Mouse (Mus musculus) limb, embryonic 14.5 days (tissue): ENCODE data around the gene Wdr54. TPM values are rescaled to one million over a fixed set of nuclear protein-coding genes. Genes with fewer than 3 reads are reported as not detected.

Experiments
- ATAC-seq: fragments of 200-750 bp; cut with Nextera tagmentation; 2 replicates; pipeline ENCODE4 v1.8.0; 2017; ENCODE audit warnings: low read depth, moderate number of reproducible peaks, moderate TSS enrichment; ENCODE audit not compliant: low FRiP score
- DNase-seq: peaks from one replicate; pipeline ENCODE4 v3.0.0-alpha.2; 2015; ENCODE audit warnings: low spot score
- H3K27ac ChIP-seq: fragments of 300-500 bp; sonication (generic); replicated peaks from 2 replicates; pipeline ENCODE4 v1.5.1; 2014; ENCODE audit warnings: low read depth, mild to moderate bottlenecking, low read length, moderate library complexity, mixed read lengths
- H3K27me3 ChIP-seq: fragments of 300-500 bp; sonication (generic); 2 replicates; pipeline ENCODE4 v1.6.1; 2014; ENCODE audit warnings: low read length, mixed read lengths; ENCODE audit not compliant: control insufficient read depth, insufficient read depth
- H3K36me3 ChIP-seq: fragments of 300-500 bp; sonication (generic); 2 replicates; pipeline ENCODE4 v1.6.1; 2014; ENCODE audit warnings: mild to moderate bottlenecking, low read length, moderate library complexity, mixed read lengths; ENCODE audit not compliant: control insufficient read depth, insufficient read depth
- H3K4me1 ChIP-seq: fragments of 300-500 bp; sonication (generic); 2 replicates; pipeline ENCODE4 v1.6.1; 2014; ENCODE audit warnings: antibody characterized with exemption, low read length, mixed read lengths; ENCODE audit not compliant: control insufficient read depth, insufficient read depth
- H3K4me2 ChIP-seq: fragments of 300-500 bp; sonication (generic); replicated peaks from 2 replicates; pipeline ENCODE4 v1.6.1; 2014; ENCODE audit warnings: low read depth, mild to moderate bottlenecking, low read length, moderate library complexity; ENCODE audit not compliant: severe bottlenecking
- H3K4me3 ChIP-seq: fragments of 300-500 bp; sonication (generic); replicated peaks from 2 replicates; pipeline ENCODE4 v1.5.1; 2014; ENCODE audit warnings: low read length
- H3K9ac ChIP-seq: fragments of 300-500 bp; sonication (generic); 2 replicates; pipeline ENCODE4 v1.6.1; 2014; ENCODE audit warnings: mild to moderate bottlenecking, low read depth, low read length, moderate library complexity; ENCODE audit not compliant: severe bottlenecking
- H3K9me3 ChIP-seq: fragments of 300-500 bp; sonication (generic); 2 replicates; pipeline ENCODE4 v1.6.1; 2016; ENCODE audit warnings: low read length; ENCODE audit not compliant: control insufficient read depth
- POLR2A ChIP-seq: fragments of 200-500 bp; IDR thresholded peaks from 2 replicates; pipeline ENCODE4 v1.8.0; 2012; ENCODE audit warnings: inconsistent platforms, mild to moderate bottlenecking, moderate library complexity, borderline replicate concordance; ENCODE audit not compliant: insufficient read depth, insufficient read length; ENCODE audit errors: extremely low read depth
- WGBS: fragments of 180-500 bp; shearing (Covaris S2); extraction: QIAGEN DNeasy Blood & Tissue Kit; methylation state at CpG from one replicate; pipeline ENCODE4 v1.1.7; 2014; 5-methylcytosine and 5-hydroxymethylcytosine counted together
- polyA plus RNA-seq, 2 experiments: library from polyadenylated mRNA; depleted of rRNA in 1 of 2; stranded (reverse) in 1 of 2; unstranded in 1 of 2; fragments of >200 nt; fragmentation: Nextera tagmentation in 1 of 2; extraction: Ambion mirVana in 1 of 2; gene quantifications; 2 replicates each; pipeline versions ENCODE4 v1.2.1 to v1.2.3; 2012 to 2014

The Wdr54 gene
- polyA plus RNA-seq, 2 experiments = 5.5 to 13.1 TPM

DNA sequence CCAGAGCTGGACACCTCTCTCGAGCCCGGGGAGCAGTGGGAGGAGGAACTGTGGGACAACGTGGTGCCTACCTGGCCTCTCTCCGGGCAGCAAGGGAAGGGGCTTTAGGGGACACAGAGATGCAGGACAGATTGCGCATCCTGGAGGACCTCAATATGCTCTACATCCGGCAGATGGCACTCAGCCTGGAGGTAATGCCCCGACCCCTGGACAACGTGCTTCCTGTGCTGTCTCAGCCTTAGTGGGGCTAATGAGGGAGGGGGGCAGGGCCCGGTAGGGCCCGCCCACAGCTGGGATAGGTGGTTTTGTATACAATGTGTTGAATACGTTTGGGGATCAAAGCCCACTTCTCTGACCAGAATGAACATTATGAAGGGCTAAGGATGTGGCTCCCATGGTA, 18.1 kb downstream of the Wdr54 start:
- no peak for TF ChIP-seq POLR2A
- WGBS = under 1% methylated on average over 11 of the region's 11 CpGs
- Histone ChIP-seq H3K27me3 (no peaks in the 10 kb centered on the region), H3K4me1 (peaks cover 50% of the 10 kb centered on the region), H3K27ac (peak overlapping the region; percentile 100), H3K4me3 (peak overlapping the region; percentile 61), H3K9ac (peak overlapping the region; percentile 90), H3K9me3 (no peaks in the 10 kb centered on the region), H3K4me2 (peak overlapping the region; percentile 90), H3K36me3 (peaks cover 6% of the 10 kb centered on the region)
- DNase-seq = peak; percentile 55
- peak; percentile 23; the same call in 1 of the 2 replicates for ATAC-seq

DNA sequence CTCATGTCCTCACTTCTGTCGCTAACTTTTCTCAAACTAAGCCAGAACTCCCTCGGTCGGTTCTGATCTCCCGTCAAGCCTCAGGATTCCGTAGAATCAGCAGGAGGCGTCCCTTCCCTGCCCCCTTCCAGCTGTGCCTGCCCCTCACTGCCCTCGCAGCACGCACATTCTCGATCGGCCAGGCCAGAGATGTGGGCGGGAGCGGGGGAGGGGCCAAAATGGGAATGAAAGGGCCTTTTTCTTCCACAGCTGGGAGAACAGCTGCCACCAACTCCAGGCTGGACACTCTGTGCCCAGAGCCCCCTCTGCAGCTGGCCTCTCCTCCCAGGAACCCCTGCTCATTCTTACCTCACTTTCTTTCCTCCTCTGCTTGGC, 18.6 kb downstream of the Wdr54 start:
- 0% methylated on average over 12 of the region's 12 CpGs for WGBS
- Histone ChIP-seq H3K27me3 (no peaks in the 10 kb centered on the region), H3K27ac (peak overlapping the region; percentile 100), H3K9ac (peak overlapping the region; percentile 90), H3K4me3 (peak overlapping the region; percentile 61), H3K4me2 (peak overlapping the region; percentile 90), H3K4me1 (peaks cover 46% of the 10 kb centered on the region), H3K9me3 (no peaks in the 10 kb centered on the region), H3K36me3 (peaks cover 6% of the 10 kb centered on the region)
- DNase-seq (peak; percentile 90), ATAC-seq (peak; percentile 86)
- no peak for TF ChIP-seq POLR2A

DNA sequence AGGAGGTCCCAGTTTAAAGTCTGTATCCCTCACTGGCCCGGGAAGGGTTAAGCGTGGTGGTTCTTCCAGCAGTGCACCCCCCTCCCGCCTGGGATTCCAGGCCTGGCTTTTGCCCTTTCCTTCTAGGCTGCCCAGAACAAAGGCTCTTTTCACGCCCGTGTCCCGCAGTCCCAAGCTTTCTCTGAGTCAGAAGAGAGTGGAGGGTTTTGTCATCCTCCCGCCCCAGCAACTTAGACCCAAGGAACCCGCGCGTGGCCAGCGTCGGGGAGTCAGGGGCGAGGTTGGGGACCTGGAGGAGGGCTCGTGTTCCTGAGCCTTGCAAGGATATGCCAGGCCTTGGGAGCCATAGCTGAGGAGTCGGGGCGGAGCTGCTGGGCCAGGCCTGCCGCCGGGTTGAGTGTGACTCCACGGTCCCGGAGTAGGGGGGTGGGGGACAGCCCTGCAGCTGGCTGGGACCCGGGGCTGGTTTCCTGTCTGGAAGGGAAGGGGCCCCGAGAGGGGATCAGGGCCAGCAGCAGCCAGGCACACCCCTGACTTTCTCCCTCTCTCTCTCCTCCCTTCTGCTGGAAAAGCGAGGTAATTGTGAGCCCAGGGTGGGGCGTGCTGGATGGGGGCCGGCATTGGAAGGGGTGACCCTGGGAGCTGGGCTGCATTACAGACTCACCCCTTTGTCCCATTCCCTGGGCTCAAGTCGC, 19.2 kb downstream of the Wdr54 start:
- TF ChIP-seq POLR2A = peak; percentile 80; the same call in 1 of the 2 replicates
- H3K4me1 ChIP-seq = peaks cover 41% of the 10 kb centered on the region
- H3K9me3 ChIP-seq = no peaks in the 10 kb centered on the region
- no peaks in the 10 kb centered on the region for H3K27me3 ChIP-seq
- peak; percentile 88 for ATAC-seq
- H3K9ac ChIP-seq = peak overlapping the region; percentile 90
- peak; percentile 89 for DNase-seq
- H3K4me3 ChIP-seq = peak overlapping the region; percentile 61
- peaks cover 3% of the 10 kb centered on the region for H3K36me3 ChIP-seq
- H3K4me2 ChIP-seq = peak overlapping the region; percentile 90
- H3K27ac ChIP-seq = peak overlapping the region; percentile 100
- under 1% methylated on average over 21 of the region's 26 CpGs for WGBS

DNA sequence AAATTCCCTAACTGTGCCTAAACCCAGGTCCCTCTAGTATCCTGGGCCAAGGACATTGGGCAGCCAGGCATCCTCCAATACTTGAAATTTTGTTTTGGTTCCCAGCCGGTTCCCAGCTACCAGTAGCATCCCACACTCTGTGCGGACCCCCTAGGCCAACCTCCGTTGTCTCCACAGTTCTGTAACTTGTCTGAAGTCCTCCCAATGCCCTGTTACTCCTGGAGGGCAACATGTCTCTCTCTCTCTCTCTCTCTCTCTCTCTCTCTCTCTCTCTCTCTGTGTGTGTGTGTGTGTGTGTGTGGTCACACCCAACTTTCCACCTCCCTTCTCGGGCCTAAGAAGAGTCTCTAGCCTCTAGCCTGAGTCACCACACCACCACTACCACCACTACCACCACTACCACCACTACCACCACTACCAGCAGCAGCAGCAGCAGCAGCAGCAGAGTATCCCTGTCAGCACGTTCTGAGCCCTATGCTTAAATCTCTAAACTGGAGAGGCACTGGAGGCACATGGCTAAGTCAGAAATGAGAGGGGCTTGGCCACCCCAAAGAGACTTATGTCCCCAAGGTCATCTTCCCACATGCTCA, 19.8 kb downstream of the Wdr54 start:
- H3K27ac ChIP-seq = peak overlapping the region; percentile 100
- 7% methylated on average over 5 of the region's 5 CpGs for WGBS
- ATAC-seq (no peak), DNase-seq (no peak)
- H3K9ac ChIP-seq = peak overlapping the region; percentile 90
- peaks cover 3% of the 10 kb centered on the region for H3K36me3 ChIP-seq
- TF ChIP-seq POLR2A = no peak
- H3K4me1 ChIP-seq = peaks cover 35% of the 10 kb centered on the region
- H3K27me3 ChIP-seq = no peaks in the 10 kb centered on the region
- H3K4me2 ChIP-seq = peak overlapping the region; percentile 90
- H3K9me3 ChIP-seq = no peaks in the 10 kb centered on the region
- H3K4me3 ChIP-seq = peak overlapping the region; percentile 61

DNA sequence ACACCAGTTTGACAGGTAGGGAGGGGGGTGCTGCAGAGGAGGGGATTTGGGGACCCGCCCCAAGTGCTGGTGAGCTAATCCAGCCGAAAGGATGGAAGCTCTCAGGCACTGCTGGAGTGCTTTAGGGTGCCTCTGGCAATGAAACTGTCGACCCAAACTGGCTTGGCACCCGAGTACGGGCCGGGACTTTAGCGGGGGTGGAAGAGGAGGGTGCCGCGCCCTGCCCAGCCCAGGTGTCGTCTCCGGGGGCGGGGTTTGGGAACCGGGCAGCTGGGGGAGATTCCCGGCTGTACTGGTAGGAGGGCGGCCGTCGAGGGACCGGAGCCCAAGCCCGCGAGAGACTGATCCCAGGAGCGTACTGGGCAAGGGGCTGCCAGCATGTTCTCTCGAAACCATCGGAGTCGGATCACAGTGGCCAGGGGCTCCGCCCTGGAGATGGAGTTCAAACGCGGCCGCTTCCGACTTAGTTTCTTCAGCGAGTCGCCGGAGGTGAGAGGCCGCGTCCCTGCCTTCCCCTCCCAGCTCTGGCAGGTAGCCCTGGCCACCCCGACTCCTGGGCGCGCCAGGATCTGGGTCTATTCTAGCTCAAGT, 20.5 kb downstream of the Wdr54 start:
- H3K4me2 ChIP-seq = peak overlapping the region; percentile 90
- ATAC-seq = no peak
- H3K9me3 ChIP-seq = no peaks in the 10 kb centered on the region
- 0 out of 2 replicates have a peak, but pooled peaks have one; percentile 28 for TF ChIP-seq POLR2A
- 5% methylated on average over 37 of the region's 37 CpGs for WGBS
- H3K27me3 ChIP-seq = no peaks in the 10 kb centered on the region
- H3K27ac ChIP-seq = peak overlapping the region; percentile 100
- peaks cover 3% of the 10 kb centered on the region for H3K36me3 ChIP-seq
- H3K4me3 ChIP-seq = peak overlapping the region; percentile 61
- H3K4me1 ChIP-seq = peaks cover 35% of the 10 kb centered on the region
- H3K9ac ChIP-seq = peak overlapping the region; percentile 90
- peak; percentile 44 for DNase-seq
